Mouse (Mus musculus): Measurements from ENCODE around the gene Trim28.

The Trim28 gene

GRCm38 (mm10) chr7:12998053-12998452 lies 861 bp upstream of the Trim28 start, which contains the start of gene Slc27a5:
Slc27a5 (minus strand) TSS chr7:12998192.
- DNase-seq (ENCODE audit: low read depth, low spot score): no peak

GRCm38 (mm10) chr7:13001584-13001983 lies 2.7 kb downstream of the Trim28 start:
- no peak for DNase-seq (ENCODE audit: low read depth, low spot score)

DNA sequence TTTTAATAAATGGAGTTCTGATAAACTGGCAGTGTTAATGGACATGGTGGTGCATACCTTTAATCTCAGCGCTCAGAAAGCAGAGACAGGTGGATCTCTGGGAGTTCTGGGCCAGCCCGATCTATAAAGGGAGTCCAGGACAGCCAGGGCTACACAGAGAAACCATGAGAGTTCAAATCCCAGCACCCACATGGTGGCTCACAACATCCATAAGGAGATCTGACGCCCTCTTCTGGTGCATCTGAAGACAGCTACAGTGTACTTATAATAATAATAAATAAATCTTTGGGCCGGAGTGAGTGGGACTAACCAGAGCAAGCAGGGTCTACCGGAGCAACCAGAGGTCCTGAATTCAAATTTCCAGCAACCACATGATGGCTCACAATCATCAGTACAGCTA lies 4.5 kb downstream of the Trim28 start:
- DNase-seq (ENCODE audit: low read depth, low spot score): no peak

- no peak for DNase-seq (ENCODE audit: low read depth, low spot score)
Observed at GRCm38 (mm10) chr7:13006011-13006410, 7.1 kb downstream of the Trim28 start.

DNA sequence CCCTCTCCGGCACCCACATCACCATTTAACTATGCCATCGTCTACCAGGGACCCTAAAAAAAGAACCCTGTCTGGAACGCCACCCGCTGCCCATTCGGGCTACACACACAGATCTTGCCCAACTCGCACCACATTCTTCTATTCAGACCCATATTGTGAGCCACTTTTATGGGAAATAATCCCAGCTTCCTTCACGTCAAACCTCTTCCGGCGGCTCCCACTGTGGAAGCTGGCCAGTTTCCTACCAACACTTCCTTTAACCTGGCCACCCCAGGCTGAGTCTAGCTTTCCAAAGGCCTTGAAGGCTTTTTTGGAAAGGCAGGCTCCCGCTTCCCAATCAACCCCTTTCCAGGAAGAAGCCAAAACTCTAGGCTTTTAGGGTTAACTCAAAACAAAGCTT lies 7.6 kb downstream of the Trim28 start:
- no peak for DNase-seq (ENCODE audit: low read depth, low spot score)

DNA sequence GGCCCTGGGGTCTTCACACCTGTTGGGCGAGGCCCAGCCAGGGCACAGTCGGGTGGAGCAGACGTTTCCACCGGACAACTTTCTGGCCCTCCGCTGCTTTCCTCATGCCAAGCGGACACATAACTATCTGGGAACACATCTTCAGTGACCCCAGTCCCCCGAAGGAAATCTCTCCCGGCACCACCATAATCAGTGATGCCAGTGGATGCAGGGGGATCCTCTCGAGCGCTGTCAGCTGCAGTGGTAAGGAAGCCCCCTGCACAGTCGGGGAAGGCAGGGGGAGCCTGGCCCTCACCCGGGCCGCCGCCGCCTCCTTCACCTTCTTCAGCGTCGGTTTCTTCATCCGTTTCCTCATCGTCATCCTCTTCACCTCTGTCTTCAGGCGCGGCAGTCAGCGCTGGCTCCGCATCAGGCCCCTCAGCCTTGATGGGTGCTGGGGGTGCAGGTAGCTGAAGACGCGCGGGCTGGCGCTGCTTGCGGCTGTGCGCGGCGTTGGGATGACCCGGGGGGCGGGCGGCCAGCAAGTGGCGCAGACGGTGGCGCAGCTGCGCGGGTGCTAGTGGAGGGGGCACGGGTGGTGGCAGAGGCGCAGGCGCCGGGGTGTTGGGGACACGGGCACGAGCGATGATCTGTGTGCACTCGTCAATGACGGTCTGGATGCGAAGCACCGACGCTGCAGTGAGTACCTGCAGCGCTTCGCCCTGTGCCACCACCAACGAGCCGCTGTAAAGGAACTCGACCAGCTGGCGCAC lies 8.6 kb downstream of the Trim28 start:
- DNase-seq (ENCODE audit: low read depth, low spot score): no peak

GRCm38 (mm10) chr7:13009143-13010004 lies 10.5 kb downstream of the Trim28 start:
- DNase-seq (ENCODE audit: low read depth, low spot score): peak; percentile 90

GRCm38 (mm10) chr7:13010005-13010908 lies 11.3 kb downstream of the Trim28 start, which contains the start of gene Zbtb45:
Zbtb45 (minus strand) TSS chr7:13010034.
- no peak for DNase-seq (ENCODE audit: low read depth, low spot score)

GRCm38 (mm10) chr7:13013671-13014070 lies 14.8 kb downstream of the Trim28 start:
- DNase-seq (ENCODE audit: low read depth, low spot score): no peak

DNA sequence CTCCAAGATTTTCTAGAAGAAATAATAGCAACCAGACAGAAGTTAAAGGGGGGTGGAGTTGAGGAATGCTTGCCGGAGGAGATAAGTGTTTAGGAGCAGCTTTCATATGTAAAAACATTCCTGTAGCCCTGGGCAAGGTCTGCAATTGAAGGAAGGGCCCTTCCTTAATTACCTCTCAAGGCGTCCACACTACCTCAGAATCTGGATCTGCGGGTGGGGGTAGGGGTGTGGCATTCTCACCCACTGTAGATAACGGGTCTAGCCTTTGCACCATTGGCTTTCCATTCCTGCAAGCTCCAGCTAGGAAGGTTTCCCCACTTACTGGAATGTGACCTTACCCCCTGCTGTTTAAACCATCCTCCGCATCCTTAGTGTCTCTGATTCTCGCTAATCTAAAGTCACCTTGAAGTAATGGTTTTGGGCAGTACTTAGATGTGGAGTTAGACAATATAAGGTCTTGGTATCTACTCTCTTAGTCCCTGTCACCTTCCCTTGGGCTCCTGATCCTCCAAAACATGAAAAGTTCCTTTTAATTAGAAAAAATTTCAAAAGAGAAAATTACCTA lies 15.4 kb downstream of the Trim28 start:
- DNase-seq (ENCODE audit: low read depth, low spot score): no peak

- DNase-seq (ENCODE audit: low read depth, low spot score): no peak
Observed at GRCm38 (mm10) chr7:13015217-13015616, 16.3 kb downstream of the Trim28 start.

- peak; percentile 81 for DNase-seq (ENCODE audit: low read depth, low spot score)
Observed at GRCm38 (mm10) chr7:13022773-13023535, 24.0 kb downstream of the Trim28 start.

- DNase-seq (ENCODE audit: low read depth, low spot score): peak; percentile 94
Observed at GRCm38 (mm10) chr7:13023928-13024731, 25.2 kb downstream of the Trim28 start.

GRCm38 (mm10) chr7:13024805-13025204 lies 25.9 kb downstream of the Trim28 start:
- DNase-seq (ENCODE audit: low read depth, low spot score): no peak

- DNase-seq (ENCODE audit: low read depth, low spot score): no peak
Observed at GRCm38 (mm10) chr7:13025511-13026112, 26.7 kb downstream of the Trim28 start.

GRCm38 (mm10) chr7:13028986-13029385 lies 30.1 kb downstream of the Trim28 start:
- DNase-seq (ENCODE audit: low read depth, low spot score): no peak

DNA sequence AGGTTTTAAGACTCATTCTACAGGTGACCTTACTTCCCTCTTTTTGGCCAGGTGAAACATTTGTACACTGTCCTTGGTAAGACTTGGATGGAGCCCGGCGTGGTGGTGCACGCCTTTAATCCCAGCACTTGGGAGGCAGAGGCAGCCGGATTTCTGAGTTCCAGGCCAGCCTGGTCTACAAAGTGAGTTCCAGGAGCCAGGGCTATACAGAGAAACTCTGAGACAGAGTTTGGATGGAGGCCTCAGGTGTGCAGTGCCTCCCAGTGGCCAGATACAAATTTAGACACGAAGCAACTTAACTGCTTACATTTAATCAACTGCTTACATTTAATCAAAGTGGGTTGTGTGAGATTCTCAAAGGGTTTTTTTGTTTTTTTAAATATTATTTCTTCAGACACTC lies 32.2 kb downstream of the Trim28 start:
- DNase-seq (ENCODE audit: low read depth, low spot score): no peak

GRCm38 (mm10) chr7:13031983-13032382 lies 33.1 kb downstream of the Trim28 start:
- no peak for DNase-seq (ENCODE audit: low read depth, low spot score)

GRCm38 (mm10) chr7:13032541-13032940 lies 33.6 kb downstream of the Trim28 start:
- DNase-seq (ENCODE audit: low read depth, low spot score): no peak
